Mouse (Mus musculus): ENCODE data around the gene Abi3.
"Not testable (repeated sequence)": the region's sequence is repeated elsewhere in the genome, so short reads cannot be mapped to it uniquely, and the experiment has no call there.

Abi3 gene

GRCm38 (mm10) chr11:95842074-95842681 lies at the start of gene Abi3:
Gene Abi3, minus strand, starts transcription at chr11:95842476.
- peak; percentile 80 to 84 for DNase-seq

- DNase-seq: no peak
These were observed 48.3 kb upstream of the Abi3 start for GRCm38 (mm10) chr11:95890462-95891051.

GRCm38 (mm10) chr11:95879861-95880260 lies 37.6 kb upstream of the Abi3 start:
- DNase-seq: not testable (repeated sequence)

GRCm38 (mm10) chr11:95876296-95876695 lies 34.0 kb upstream of the Abi3 start:
- peak; percentile 27 to 36 for DNase-seq

- DNase-seq: no peak
These were observed 33.5 kb upstream of the Abi3 start for GRCm38 (mm10) chr11:95875804-95876203.

- DNase-seq: peak in 1 of 2 experiments; percentile 14
These were observed 27.7 kb upstream of the Abi3 start for GRCm38 (mm10) chr11:95869918-95870470.

GRCm38 (mm10) chr11:95869442-95869841 lies 27.2 kb upstream of the Abi3 start:
- no peak for DNase-seq

- no peak for DNase-seq
These were observed 19.1 kb upstream of the Abi3 start for GRCm38 (mm10) chr11:95861397-95861796.

GRCm38 (mm10) chr11:95860071-95860490 lies 17.8 kb upstream of the Abi3 start:
- no peak for DNase-seq

- peak; percentile 70 to 75 for DNase-seq
These were observed 17.2 kb upstream of the Abi3 start for GRCm38 (mm10) chr11:95859468-95859855.

- DNase-seq: peak; percentile 97 to 98
These were observed 16.5 kb upstream of the Abi3 start for GRCm38 (mm10) chr11:95858528-95859467.

- no peak for DNase-seq
These were observed 15.6 kb upstream of the Abi3 start for GRCm38 (mm10) chr11:95857716-95858527.

- DNase-seq: no peak
These were observed 15.0 kb upstream of the Abi3 start for GRCm38 (mm10) chr11:95857306-95857705.

GRCm38 (mm10) chr11:95853684-95854083 lies 11.4 kb upstream of the Abi3 start:
- DNase-seq: peak; percentile 75 to 78

- no peak for DNase-seq
These were observed 8.6 kb upstream of the Abi3 start for GRCm38 (mm10) chr11:95850898-95851297.

- no peak for DNase-seq
These were observed 2.7 kb upstream of the Abi3 start for GRCm38 (mm10) chr11:95844935-95845334.

- peak in 1 of 2 experiments; percentile 52 for DNase-seq
These were observed 1.2 kb upstream of the Abi3 start for GRCm38 (mm10) chr11:95843421-95843950.

GRCm38 (mm10) chr11:95842953-95843352 lies 677 bp upstream of the Abi3 start:
- no peak for DNase-seq

- no peak for DNase-seq
These were observed 812 bp downstream of the Abi3 start for GRCm38 (mm10) chr11:95841498-95841830.

- no peak for DNase-seq
These were observed 1.4 kb downstream of the Abi3 start for GRCm38 (mm10) chr11:95840694-95841497.
